Mouse (Mus musculus): ENCODE results near the gene R3hdm4.

DNA sequence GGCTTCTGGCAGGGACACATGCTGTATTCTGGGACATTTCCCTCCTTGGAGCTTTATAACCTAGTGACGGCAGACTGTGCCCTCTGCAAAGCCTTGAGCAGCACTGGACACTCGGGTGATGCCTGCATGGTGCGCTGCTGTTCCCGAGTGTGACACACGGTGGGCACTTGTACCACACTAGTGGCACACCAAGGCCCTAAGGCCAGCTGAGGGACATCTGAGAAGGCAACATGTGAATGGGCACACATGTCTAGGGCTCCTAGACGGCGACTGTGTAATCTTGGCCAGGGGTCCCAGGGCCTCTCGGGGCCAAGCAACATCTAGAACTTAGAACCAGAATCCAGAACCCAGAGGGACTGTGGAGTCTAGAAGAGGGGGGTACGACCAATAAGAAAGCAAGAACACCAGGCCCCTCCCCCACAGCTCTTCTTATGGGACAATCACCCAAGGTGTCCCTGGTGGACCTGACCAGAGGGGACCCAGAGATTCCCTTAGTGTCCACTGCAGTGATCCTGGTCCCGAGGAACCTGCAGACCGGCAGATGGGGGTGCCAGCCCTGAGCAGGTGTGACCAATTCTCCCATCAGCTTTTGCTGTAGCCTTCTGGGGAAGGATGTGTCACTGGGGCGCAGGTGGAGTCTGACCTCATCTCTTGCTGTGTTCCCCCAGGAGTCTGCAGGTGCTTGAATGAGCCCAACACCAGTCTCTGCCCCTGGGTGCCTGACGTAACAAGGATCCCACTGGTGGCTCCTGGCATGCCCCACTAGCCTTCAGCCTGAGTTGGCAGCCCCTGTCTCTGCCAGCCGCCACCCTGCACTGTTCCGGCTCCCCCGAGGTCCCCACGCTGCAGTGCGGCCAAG lies 9.2 kb upstream of the R3hdm4 start:
- TF ChIP-seq CTCF (IDR thresholded peaks at IDR 0.05; ENCODE audit: low read depth), result no peak
- no peak for TF ChIP-seq EP300 (IDR thresholded peaks at IDR 0.05; ENCODE audit: low read depth)
